Mouse (Mus musculus): ENCODE measurements around the gene Exd1. TPM values are rescaled to one million over a fixed set of nuclear protein-coding genes. Genes with fewer than 3 reads are reported as not detected.

Gene Exd1
- total RNA-seq, 1 experiment from 2014 or later = 0.12 TPM

DNA sequence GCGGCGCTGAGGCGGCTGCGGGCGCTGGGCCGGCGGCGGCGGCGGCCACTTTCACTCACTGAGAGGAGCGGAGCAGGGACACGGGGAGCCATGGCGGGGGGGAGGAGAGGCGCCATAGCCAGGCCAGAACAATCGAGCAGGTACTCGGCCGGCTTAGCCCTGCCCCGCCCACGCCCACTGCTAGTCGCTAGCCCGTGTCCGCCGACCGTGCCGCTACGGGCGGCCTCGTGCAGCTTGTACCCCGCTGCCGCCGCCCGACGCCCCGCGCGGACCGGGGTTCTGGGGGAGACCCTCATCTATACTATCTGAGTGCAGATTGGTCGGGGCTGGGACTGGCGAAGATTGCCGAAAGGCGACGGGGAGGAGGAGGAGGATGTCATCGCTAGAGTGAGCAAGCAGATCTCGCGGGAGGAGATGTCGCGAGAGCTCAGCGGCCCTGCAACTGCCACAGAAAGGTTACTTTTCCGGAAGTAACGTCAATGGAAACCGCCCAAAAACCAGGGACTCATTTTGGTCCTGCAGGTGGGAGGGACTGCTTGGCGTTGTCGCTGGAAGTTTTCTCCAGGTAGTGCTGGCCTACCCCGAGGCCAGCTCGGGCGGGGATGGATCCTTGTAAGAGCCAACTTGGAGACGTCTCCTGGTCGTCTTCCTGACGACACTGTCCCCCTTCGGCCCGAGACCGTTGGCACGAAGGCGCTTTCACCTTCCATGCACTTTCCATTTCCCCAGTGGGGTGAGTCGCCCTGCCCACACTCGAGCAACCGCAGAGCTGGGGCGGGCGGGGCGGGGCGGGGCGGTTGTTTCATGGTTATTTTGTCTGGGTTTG is 69.6 kb downstream of the Exd1 start, which contains the start of gene Ino80:
Ino80 (minus strand) TSS at position 117 of the 826 bp plus-strand sequence.
- ATAC-seq (ENCODE audit: extremely low read depth, insufficient number of reproducible peaks, low FRiP score, poor library complexity, severe bottlenecking) = peak; percentile 92

DNA sequence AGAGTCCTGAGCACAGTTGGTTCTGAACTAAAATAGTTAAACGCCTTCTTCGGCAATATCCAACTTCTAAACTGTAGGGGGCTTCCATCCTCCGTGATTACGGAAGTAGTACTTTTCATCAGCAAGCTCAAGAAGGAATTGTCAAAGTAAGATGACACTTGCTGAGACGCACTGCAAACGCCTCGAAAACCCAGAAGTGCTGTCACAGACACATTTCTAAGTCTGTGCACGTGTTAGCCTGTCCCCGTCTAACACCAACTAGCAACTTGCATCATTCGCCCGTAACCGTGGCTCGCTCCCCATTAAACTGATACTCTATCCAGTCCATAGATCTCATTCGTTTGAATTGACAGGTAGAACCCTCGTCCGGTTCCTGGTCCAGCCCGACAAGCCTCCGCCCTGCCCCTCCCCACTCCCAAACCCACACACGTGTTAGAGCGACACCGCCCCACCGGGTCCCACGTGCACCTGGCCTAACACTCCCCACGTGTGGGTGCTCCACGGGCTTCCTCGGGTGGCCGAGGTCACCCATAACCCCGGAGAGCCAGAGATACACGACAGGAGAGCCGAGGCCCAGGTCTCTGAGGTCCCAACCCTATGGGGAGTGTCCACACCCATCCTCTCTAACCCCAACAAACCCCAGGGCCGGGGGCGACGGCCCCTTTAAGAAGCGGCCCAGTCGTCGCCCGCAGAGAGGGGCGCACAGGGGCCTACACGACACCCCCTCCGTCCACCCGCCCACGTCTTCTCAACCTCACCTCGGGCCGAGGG is 70.6 kb downstream of the Exd1 start:
- ATAC-seq (ENCODE audit: extremely low read depth, insufficient number of reproducible peaks, low FRiP score, poor library complexity, severe bottlenecking) = peak; percentile 36; the same call in 1 of the 2 replicates

DNA sequence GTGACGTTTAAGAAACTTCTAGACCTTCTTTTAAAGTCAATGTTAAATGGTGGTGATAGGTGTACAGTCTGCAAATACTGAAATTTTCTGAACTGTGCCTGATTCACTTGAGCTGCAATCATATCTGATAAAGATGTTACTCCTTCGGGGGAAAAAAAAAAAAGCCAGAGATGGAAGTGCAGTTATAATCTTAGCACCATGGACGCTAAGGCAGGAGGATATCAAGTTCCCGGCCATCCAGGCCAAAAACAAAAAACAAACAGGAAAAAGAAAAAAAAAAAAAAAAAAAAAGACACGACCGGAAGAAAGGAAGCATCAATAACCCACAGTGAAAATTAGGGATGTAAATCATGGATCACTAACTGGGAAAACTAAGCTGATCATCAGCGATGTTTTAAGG is 71.3 kb downstream of the Exd1 start:
- no peak for ATAC-seq (ENCODE audit: extremely low read depth, insufficient number of reproducible peaks, low FRiP score, poor library complexity, severe bottlenecking)

Other genes starting within 250 kb of the Exd1 start
- not detected in 2 replicates for gene Dll4, start 221.8 kb downstream of the Exd1 start, total RNA-seq (2017)
- 18.5 and 18.9 TPM in 2 replicates for gene Chac1, start 196.4 kb downstream of the Exd1 start, total RNA-seq (2017)
- gene Ino80, start 69.9 kb downstream of the Exd1 start, total RNA-seq (2017) = 30.2 and 33.1 TPM in 2 replicates
- 143 and 172 TPM in 2 replicates for gene Chp1, start 70 bp upstream of the Exd1 start, total RNA-seq (2017)
- gene Nusap1, start 70.7 kb upstream of the Exd1 start, total RNA-seq (2017) = 2.8 TPM in 2 replicates
- gene Oip5, start 70.8 kb upstream of the Exd1 start, total RNA-seq (2017) = 1.2 and 1.8 TPM in 2 replicates
- 14.0 and 20.1 TPM in 2 replicates for gene Ndufaf1, start 115.2 kb upstream of the Exd1 start, total RNA-seq (2017)
- 34.7 and 36.4 TPM in 2 replicates for gene Rtf1, start 127.4 kb upstream of the Exd1 start, total RNA-seq (2017)
- gene Itpka, start 194.7 kb upstream of the Exd1 start, total RNA-seq (2017) = 0.37 and 0.70 TPM in 2 replicates
- gene Ltk, start 212.8 kb upstream of the Exd1 start, total RNA-seq (2017) = 2.3 and 2.4 TPM in 2 replicates
- 10.5 and 11.9 TPM in 2 replicates for gene Rpap1, start 239.9 kb upstream of the Exd1 start, total RNA-seq (2017)